Mouse (Mus musculus) erythroblast, embryonic 14.5 days (primary cell): ENCODE results near the gene C2. TPM values are rescaled to one million over a fixed set of nuclear protein-coding genes. Genes with fewer than 3 reads are reported as not detected.

Experiments used
- H3K27me3 ChIP-seq: 2 replicates; pipeline ENCODE4 v1.6.1; 2012; ENCODE audit warnings: inconsistent platforms; ENCODE audit not compliant: control insufficient read depth
- H3K36me3 ChIP-seq: 2 replicates; pipeline ENCODE4 v1.6.1; 2012; ENCODE audit warnings: mild to moderate bottlenecking, inconsistent platforms; ENCODE audit not compliant: control insufficient read depth
- H3K4me1 ChIP-seq: 2 replicates; pipeline ENCODE4 v1.6.1; 2012; ENCODE audit warnings: inconsistent platforms; ENCODE audit not compliant: control insufficient read depth
- H3K4me3 ChIP-seq: replicated peaks from 2 replicates; pipeline ENCODE3; 2012; ENCODE audit warnings: moderate library complexity, mild to moderate bottlenecking, inconsistent platforms
- H3K9me3 ChIP-seq: 2 replicates; pipeline ENCODE4 v1.6.1; 2012; ENCODE audit warnings: low read length, inconsistent platforms, mixed read lengths; ENCODE audit not compliant: control insufficient read depth
- GATA1 ChIP-seq: IDR thresholded peaks from 2 replicates; pipeline ENCODE4 v1.6.1; 2012; ENCODE audit warnings: low read length, inconsistent platforms, mixed read lengths
- TAL1 ChIP-seq: IDR thresholded peaks from 3 replicates; pipeline ENCODE4 v1.6.1; 2012; ENCODE audit warnings: low read length, inconsistent platforms, mixed read lengths
- polyA plus RNA-seq: library from polyadenylated mRNA; stranded (reverse); fragments of >175 nt; gene quantifications from 2 replicates; pipeline ENCODE4 v1.2.3, GENCODE M21; 2012

C2 gene
- polyA plus RNA-seq, 1 experiment, result 0.13 TPM

DNA sequence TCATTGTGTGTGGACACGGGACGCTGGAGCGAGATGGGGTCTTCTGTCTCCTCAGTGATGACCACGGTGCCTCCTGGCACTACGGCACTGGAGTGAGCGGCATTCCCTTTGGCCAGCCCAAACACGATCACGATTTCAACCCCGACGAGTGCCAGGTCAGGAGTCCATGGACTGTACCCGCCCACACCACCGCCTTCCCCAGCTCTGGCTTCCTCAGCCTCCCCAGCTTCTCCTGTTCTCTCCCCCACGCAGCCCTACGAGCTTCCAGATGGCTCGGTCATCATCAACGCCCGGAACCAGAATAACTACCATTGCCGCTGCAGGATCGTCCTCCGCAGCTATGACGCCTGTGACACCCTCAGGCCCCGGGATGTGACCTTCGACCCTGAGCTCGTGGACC lies 36.0 kb upstream of the C2 start:
- Histone ChIP-seq H3K9me3 (no peaks in the 10 kb centered on the region), H3K36me3 (peaks cover 5% of the 10 kb centered on the region), H3K4me3 (no peak overlapping the region), H3K27me3 (no peaks in the 10 kb centered on the region), H3K4me1 (peaks cover 18% of the 10 kb centered on the region)
- no peak for TF ChIP-seq GATA1
- TF ChIP-seq TAL1, result no peak

DNA sequence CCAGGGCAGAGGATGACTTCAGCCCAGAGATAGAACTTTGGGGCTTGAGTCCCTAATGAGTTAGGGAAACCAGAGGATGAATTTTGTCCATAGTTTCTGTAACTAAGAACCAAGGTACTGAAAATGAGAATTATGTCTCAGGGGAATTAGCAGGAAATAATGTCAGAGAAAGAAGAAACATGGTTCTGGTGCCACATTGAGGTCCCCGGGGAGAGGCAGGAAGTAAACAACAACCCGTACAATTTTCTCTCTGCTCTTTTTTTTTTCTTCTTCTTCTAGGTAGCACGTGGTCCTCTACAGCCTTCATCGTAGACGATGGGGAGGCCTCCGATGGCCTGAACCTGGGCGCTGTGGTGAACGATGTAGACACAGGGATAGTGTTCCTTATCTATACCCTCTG lies 34.2 kb upstream of the C2 start:
- peak overlapping the region; percentile 68 for H3K4me3 ChIP-seq
- no peak for TF ChIP-seq TAL1
- TF ChIP-seq GATA1, result no peak
- no peaks in the 10 kb centered on the region for H3K27me3 ChIP-seq
- H3K9me3 ChIP-seq, result no peaks in the 10 kb centered on the region
- H3K4me1 ChIP-seq, result peaks cover 18% of the 10 kb centered on the region
- peaks cover 5% of the 10 kb centered on the region for H3K36me3 ChIP-seq

- H3K27me3 ChIP-seq, result no peaks in the 10 kb centered on the region
- peaks cover 18% of the 10 kb centered on the region for H3K4me1 ChIP-seq
- H3K9me3 ChIP-seq, result no peaks in the 10 kb centered on the region
Measured at GRCm38 (mm10) chr17:34931735-34932098, 33.7 kb upstream of the C2 start.

DNA sequence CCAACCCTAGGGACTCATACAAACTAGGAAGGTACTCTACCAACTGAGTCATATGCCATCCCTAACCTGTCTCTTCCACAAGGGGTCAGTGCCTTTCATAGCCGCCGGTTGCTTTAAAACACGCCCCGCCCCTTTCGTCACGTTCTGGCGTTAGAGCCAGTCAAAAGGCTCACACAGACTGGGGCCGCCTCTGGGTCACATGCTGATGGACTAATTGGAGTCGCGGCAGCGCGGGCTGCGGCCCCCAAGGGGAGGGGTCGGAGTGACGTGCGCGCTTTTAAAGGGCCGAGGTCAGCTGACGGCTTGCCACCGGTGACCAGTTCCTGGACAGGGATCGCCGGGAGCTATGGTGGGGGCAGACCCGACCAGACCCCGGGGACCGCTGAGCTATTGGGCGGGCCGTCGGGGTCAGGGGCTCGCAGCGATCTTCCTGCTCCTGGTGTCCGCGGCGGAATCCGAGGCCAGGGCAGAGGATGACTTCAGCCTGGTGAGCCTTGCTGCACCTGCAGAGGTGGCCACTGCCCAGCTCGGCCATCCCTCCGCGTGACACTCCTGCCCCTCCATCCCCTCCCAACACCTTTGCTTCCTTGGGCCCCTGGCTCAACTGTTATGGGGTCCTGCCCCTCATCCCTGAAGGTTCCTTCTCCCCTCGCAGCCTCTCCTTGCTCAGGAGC lies 33.1 kb upstream of the C2 start, which contains the start of gene Neu1:
Gene Neu1, plus strand, starts transcription at position 193 of the 674 bp plus-strand sequence.
- Histone ChIP-seq H3K4me1 (peaks cover 18% of the 10 kb centered on the region), H3K27me3 (no peaks in the 10 kb centered on the region), H3K4me3 (peak within 1 kb of the TSS; percentile 68), H3K36me3 (peaks cover 5% of the 10 kb centered on the region), H3K9me3 (no peaks in the 10 kb centered on the region)
- TF ChIP-seq GATA1 (no peak), TAL1 (no peak)

More at GRCm38 (mm10) chr17:34931735-34932098, 33.7 kb upstream of the C2 start:
- TF ChIP-seq TAL1 (no peak), GATA1 (no peak)
- H3K36me3 ChIP-seq, result peaks cover 5% of the 10 kb centered on the region
- peak overlapping the region; percentile 68 for H3K4me3 ChIP-seq

DNA sequence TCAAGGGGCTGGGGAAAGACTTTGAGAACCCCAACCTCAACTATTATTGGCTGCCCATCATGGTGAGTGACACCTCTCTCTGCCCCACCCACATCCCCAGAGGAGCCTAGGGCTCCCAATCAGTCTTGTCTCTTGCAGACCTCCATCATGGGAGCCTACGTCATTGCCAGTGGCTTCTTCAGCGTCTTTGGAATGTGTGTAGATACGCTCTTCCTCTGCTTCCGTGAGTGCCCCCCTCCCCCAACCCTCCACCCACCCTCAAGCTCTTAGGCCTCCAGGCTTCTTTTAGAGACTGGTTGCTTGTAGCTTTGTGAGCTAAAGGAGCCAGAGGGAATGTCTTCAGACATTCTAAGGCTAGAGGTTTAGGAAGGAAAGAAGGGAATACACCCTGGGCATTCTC lies 30.8 kb upstream of the C2 start:
- no peaks in the 10 kb centered on the region for H3K27me3 ChIP-seq
- H3K4me3 ChIP-seq, result no peak overlapping the region
- H3K4me1 ChIP-seq, result peaks cover 15% of the 10 kb centered on the region
- H3K36me3 ChIP-seq, result no peaks in the 10 kb centered on the region
- no peaks in the 10 kb centered on the region for H3K9me3 ChIP-seq
- TF ChIP-seq GATA1, result no peak
- TF ChIP-seq TAL1, result no peak

GRCm38 (mm10) chr17:34927306-34928019 lies 29.4 kb upstream of the C2 start:
- no peak overlapping the region for H3K4me3 ChIP-seq
- no peaks in the 10 kb centered on the region for H3K9me3 ChIP-seq
- peaks cover 15% of the 10 kb centered on the region for H3K4me1 ChIP-seq
- H3K36me3 ChIP-seq, result no peaks in the 10 kb centered on the region
- H3K27me3 ChIP-seq, result no peaks in the 10 kb centered on the region
- TF ChIP-seq TAL1 (no peak), GATA1 (no peak)

DNA sequence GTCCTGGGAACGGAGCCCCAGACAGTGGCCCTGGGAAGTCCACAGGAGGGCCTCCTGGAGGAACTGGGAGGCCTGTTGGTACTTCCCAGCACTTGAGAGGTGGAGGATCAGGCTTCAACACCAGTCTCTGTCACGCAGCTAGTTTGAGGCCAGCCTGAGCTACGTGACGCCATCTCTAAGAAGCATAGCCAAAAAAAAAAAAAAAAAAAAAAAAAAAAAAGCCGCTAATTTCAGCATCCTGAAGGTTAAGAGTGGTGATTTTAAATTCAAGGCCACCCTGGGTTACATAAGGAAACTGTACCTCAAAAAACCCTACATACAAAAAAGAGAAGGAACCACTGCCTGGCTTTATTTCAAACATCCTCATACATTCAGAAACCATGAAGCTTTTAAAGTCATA lies 26.2 kb upstream of the C2 start:
- Histone ChIP-seq H3K36me3 (no peaks in the 10 kb centered on the region), H3K4me3 (no peak overlapping the region), H3K27me3 (no peaks in the 10 kb centered on the region), H3K9me3 (no peaks in the 10 kb centered on the region), H3K4me1 (no peaks in the 10 kb centered on the region; the same call in 1 of the 2 replicates)
- no peak for TF ChIP-seq GATA1

DNA sequence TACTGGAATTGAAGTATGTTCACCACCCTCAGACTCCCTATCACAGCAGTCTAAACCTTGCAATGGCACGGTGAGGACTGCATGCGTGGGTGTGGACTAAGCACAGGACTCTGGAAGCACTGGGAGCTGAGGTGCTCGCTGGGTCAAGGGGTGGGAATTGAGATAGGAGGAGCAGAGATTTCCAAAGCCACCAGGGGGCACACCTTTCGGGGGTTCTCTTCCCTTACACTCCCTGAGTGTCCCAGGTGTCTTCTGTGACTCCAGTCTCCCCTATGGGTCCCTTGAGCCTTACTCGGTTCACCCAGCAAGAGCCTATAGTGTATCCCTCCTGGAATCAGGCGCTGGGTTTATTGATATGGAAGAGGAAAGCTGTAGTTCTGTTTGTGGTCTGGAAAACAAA lies 24.9 kb upstream of the C2 start:
- Histone ChIP-seq H3K9me3 (no peaks in the 10 kb centered on the region), H3K27me3 (no peaks in the 10 kb centered on the region), H3K4me1 (no peaks in the 10 kb centered on the region; the same call in 1 of the 2 replicates), H3K4me3 (no peak overlapping the region), H3K36me3 (no peaks in the 10 kb centered on the region)
- TF ChIP-seq GATA1, result no peak
- TF ChIP-seq TAL1, result no peak

- TF ChIP-seq TAL1 (no peak), GATA1 (no peak)
- Histone ChIP-seq H3K9me3 (no peaks in the 10 kb centered on the region), H3K27me3 (no peaks in the 10 kb centered on the region), H3K4me3 (no peak overlapping the region), H3K36me3 (peaks cover 16% of the 10 kb centered on the region), H3K4me1 (peaks cover 1% of the 10 kb centered on the region)
Measured at GRCm38 (mm10) chr17:34917188-34917587, 19.1 kb upstream of the C2 start.
